20 mouse cellular contexts compared by ENCODE assay signal in genomic region chr4:123229166-123229565, GRCm38 (mm10). TPM values are rescaled to one million over a fixed set of nuclear protein-coding genes. Genes with fewer than 3 reads are reported as not detected.
A peak's percentile ranks its signal among the peaks of the same experiment; 100 is the strongest.
DNase-seq lines count a peak whose midpoint lies in the region; ATAC-seq and TF ChIP-seq lines count a peak whose summit lies in the region.
"Had no signal": no experiment of that assay in that cellular context is flagged by ENCODE, and none has a peak within 500 bp of the region (broad histone marks: within the 10 kb centered on the region; RNA-seq: fewer than 3 reads in every experiment).

No protein-coding gene starts in this region.

- peaks cover 8% of the 10 kb centered on the region; the same call in 1 of the 2 replicates for H3K27me3 ChIP-seq in intestine, postnatal 0 days (replicated peaks; ENCODE audit: control insufficient read depth, insufficient read depth, low read length)
- peaks cover 7% of the 10 kb centered on the region; the same call in 1 of the 2 replicates for H3K27me3 ChIP-seq in intestine, embryonic 15.5 days (replicated peaks)
- no peaks in the 10 kb centered on the region for H3K27me3 ChIP-seq in myocyte (ENCODE audit: control insufficient read depth, insufficient read depth, insufficient read length)

- no peak overlapping the region for H3K27ac ChIP-seq in intestine, postnatal 0 days (ENCODE audit: low read depth, low read length)
- no peak overlapping the region for H3K27ac ChIP-seq in intestine, embryonic 15.5 days
- H3K27ac ChIP-seq: hindbrain, embryonic 10.5 days; liver, embryonic 14.5 days; midbrain, embryonic 15.5 days had no signal

- no peak overlapping the region for H3K9ac ChIP-seq in intestine, postnatal 0 days (ENCODE audit: low read depth, low read length)
- H3K9ac ChIP-seq in intestine, embryonic 15.5 days = no peak overlapping the region
- H3K9ac ChIP-seq: heart, embryonic 13.5 days; liver, embryonic 14.5 days; midbrain, embryonic 15.5 days had no signal

- H3K4me3 ChIP-seq in intestine, postnatal 0 days (ENCODE audit: low read depth, low read length) = no peak overlapping the region
- H3K4me3 ChIP-seq in intestine, embryonic 15.5 days (replicated peaks) = no peak overlapping the region
- no peak overlapping the region for H3K4me3 ChIP-seq in myocyte
- H3K4me3 ChIP-seq: heart, embryonic 13.5 days; hindbrain, embryonic 10.5 days; midbrain, embryonic 15.5 days had no signal

- ATAC-seq in intestine, postnatal 0 days = 0 out of 2 replicates have a peak, but pooled peaks have one; percentile 19
- ATAC-seq in intestine, embryonic 15.5 days = no peak
- no peak for ATAC-seq in cerebellum, adult (ENCODE audit: insufficient number of reproducible peaks, low FRiP score, low TSS enrichment)
- ATAC-seq: midbrain, embryonic 15.5 days; Patski had no signal

- WGBS in intestine, postnatal 0 days = 31% methylated on average over 11 of the region's 11 CpGs
- 43% methylated on average over 11 of the region's 11 CpGs for WGBS in intestine, embryonic 15.5 days

- no peaks in the 10 kb centered on the region for H3K9me3 ChIP-seq in intestine, postnatal 0 days (ENCODE audit: control insufficient read depth)
- H3K9me3 ChIP-seq in intestine, embryonic 15.5 days = no peaks in the 10 kb centered on the region
- H3K9me3 ChIP-seq: heart, embryonic 13.5 days; hindbrain, embryonic 10.5 days; midbrain, embryonic 15.5 days had no signal

- no peaks in the 10 kb centered on the region for H3K36me3 ChIP-seq in intestine, postnatal 0 days (ENCODE audit: control insufficient read depth, insufficient read depth)
- no peaks in the 10 kb centered on the region for H3K36me3 ChIP-seq in intestine, embryonic 15.5 days
- H3K36me3 ChIP-seq in myocyte (ENCODE audit: control insufficient read depth, insufficient read depth) = no peaks in the 10 kb centered on the region
- H3K36me3 ChIP-seq: heart, embryonic 13.5 days; hindbrain, embryonic 10.5 days; midbrain, embryonic 15.5 days had no signal

- no peaks in the 10 kb centered on the region for H3K79me2 ChIP-seq in myocyte (ENCODE audit: control insufficient read depth, insufficient read depth)

- 0 out of 2 replicates have a peak, but pooled peaks cover 4% of the 10 kb centered on the region for H3K4me1 ChIP-seq in intestine, postnatal 0 days (replicated peaks; ENCODE audit: control insufficient read depth, insufficient read depth, low read length)
- H3K4me1 ChIP-seq in intestine, embryonic 15.5 days (replicated peaks) = peaks cover 47% of the 10 kb centered on the region

- TF ChIP-seq POLR2A in myocyte (IDR thresholded peaks at IDR 0.05; ENCODE audit: insufficient read length, low read depth) = no peak

- no peak overlapping the region for H3K4me2 ChIP-seq in intestine, postnatal 0 days (replicated peaks; ENCODE audit: low read depth)
- H3K4me2 ChIP-seq in intestine, embryonic 15.5 days (replicated peaks) = no peak overlapping the region
- H3K4me2 ChIP-seq in myocyte (ENCODE audit: low read depth) = peak overlapping the region; percentile 25
- H3K4me2 ChIP-seq: heart, embryonic 13.5 days; midbrain, embryonic 15.5 days had no signal

- peak; percentile 18 for DNase-seq in urinary bladder, postnatal 14 days (ENCODE audit: low spot score)
- DNase-seq in urinary bladder, adult 18-20 months (ENCODE audit: low spot score in 2 of 2) = no peak
- peak; percentile 73 to 77 for DNase-seq in heart, adult 9 months (ENCODE audit: low spot score in 2 of 2)
- no peak for DNase-seq in testis, postnatal 14 days (ENCODE audit: low spot score)
- DNase-seq: B cell, adult 2 months; cerebellum, postnatal 14 days; embryo, embryonic 11 days; kidney, postnatal 25 days; thymus, adult 2 months had no signal

- H3ac ChIP-seq in myocyte (ENCODE audit: control insufficient read depth, insufficient read length) = no peak overlapping the region

- TF ChIP-seq CTCF in intestine, postnatal 0 days (IDR thresholded peaks at IDR 0.05; ENCODE audit: low read depth) = no peak

TF ChIP-seq in myocyte, 11 proteins besides CTCF, POLR2A, EP300 and RAD21:
- no peak for TF ChIP-seq REST (IDR thresholded peaks at IDR 0.05; ENCODE audit: insufficient read depth, insufficient read length)
- peak; percentile 76 for TF ChIP-seq CEBPB (IDR thresholded peaks at IDR 0.05; ENCODE audit: insufficient read depth, poor library complexity, severe bottlenecking)
- TF ChIP-seq TCF3 (IDR thresholded peaks at IDR 0.05; ENCODE audit: insufficient read length, low read depth) = no peak

RNA-seq across cellular contexts. Expression of gene Heyl, which starts 4.2 kb away (rescaled TPM):
- polyA plus RNA-seq in intestine, postnatal 0 days (2015; fragmentation: Nextera tagmentation; extraction: Ambion mirVana) = 4.3 and 4.5 TPM in 2 replicates
- 13.7 and 13.9 TPM in 2 replicates for polyA plus RNA-seq in intestine, embryonic 15.5 days (2015; fragmentation: Nextera tagmentation; extraction: Ambion mirVana)
- 30.2 TPM for polyA plus RNA-seq in myocyte (2012; fragmentation: generic; extraction: Trizol)
- polyA plus RNA-seq: Patski had no signal

RNA-seq across cellular contexts. Expression of gene Nt5c1a, which starts 27.9 kb away (rescaled TPM):
- not detected in 2 replicates for polyA plus RNA-seq in intestine, postnatal 0 days (2015; fragmentation: Nextera tagmentation; extraction: Ambion mirVana)
- not detected in 2 replicates for polyA plus RNA-seq in intestine, embryonic 15.5 days (2015; fragmentation: Nextera tagmentation; extraction: Ambion mirVana)
- not detected for polyA plus RNA-seq in myocyte (2012; fragmentation: generic; extraction: Trizol)
- polyA plus RNA-seq: forebrain, embryonic 11.5 days; hindbrain, embryonic 10.5 days; limb, embryonic 11.5 days; liver, embryonic 14.5 days; midbrain, embryonic 15.5 days; Patski had no signal

RNA-seq across cellular contexts. Expression of gene Pabpc4, which starts 33.0 kb away (rescaled TPM):
- 12.6 and 15.0 TPM in 2 replicates for polyA plus RNA-seq in intestine, postnatal 0 days (2015; fragmentation: Nextera tagmentation; extraction: Ambion mirVana)
- 40.7 and 48.7 TPM in 2 replicates for polyA plus RNA-seq in intestine, embryonic 15.5 days (2015; fragmentation: Nextera tagmentation; extraction: Ambion mirVana)
- 154 TPM for polyA plus RNA-seq in myocyte (2012; fragmentation: generic; extraction: Trizol)

RNA-seq across cellular contexts. Expression of gene Hpcal4, which starts 46.1 kb away (rescaled TPM):
- polyA plus RNA-seq in intestine, postnatal 0 days (2015; fragmentation: Nextera tagmentation; extraction: Ambion mirVana) = 5.0 and 7.2 TPM in 2 replicates
- polyA plus RNA-seq in intestine, embryonic 15.5 days (2015; fragmentation: Nextera tagmentation; extraction: Ambion mirVana) = 3.9 and 4.5 TPM in 2 replicates
- polyA plus RNA-seq in myocyte (2012; fragmentation: generic; extraction: Trizol) = not detected
- polyA plus RNA-seq: liver, embryonic 14.5 days; Patski had no signal

Comparison
In these comparisons a context has a peak if more than half of its experiments do, and no peak if none do; other contexts are left out.
1. DNase-seq: peak in urinary bladder, postnatal 14 days (single experiment) and heart, adult 9 months (2 of 2); none in urinary bladder, adult 18-20 months (0 of 2) and testis, postnatal 14 days (single experiment).